Mouse (Mus musculus): ENCODE measurements at regions not wholly inside any gene's neighbourhood (a gene's known extent, or its start where the extent isn't known, plus 50 kb on each side); places are given as distances from the start of the nearest gene placed in this dataset.

- TF ChIP-seq POLR2A (IDR thresholded peaks at IDR 0.05; ENCODE audit: low read depth, low read length) = no peak
- no peak for TF ChIP-seq CTCF (IDR thresholded peaks at IDR 0.05; ENCODE audit: borderline replicate concordance, insufficient read depth, low read length)
These were observed 152.9 kb downstream of the Zfp36l2 start for GRCm38 (mm10) chr17:84034801-84035200.

Data from embryonic fibroblast, embryonic 13.5 days (primary cell).